Mouse (Mus musculus): ENCODE data around the gene Hoxb13. TPM values are rescaled to one million over a fixed set of nuclear protein-coding genes. Genes with fewer than 3 reads are reported as not detected.

The Hoxb13 gene
- total RNA-seq, 2 experiments from 2014 or later: not detected

DNA sequence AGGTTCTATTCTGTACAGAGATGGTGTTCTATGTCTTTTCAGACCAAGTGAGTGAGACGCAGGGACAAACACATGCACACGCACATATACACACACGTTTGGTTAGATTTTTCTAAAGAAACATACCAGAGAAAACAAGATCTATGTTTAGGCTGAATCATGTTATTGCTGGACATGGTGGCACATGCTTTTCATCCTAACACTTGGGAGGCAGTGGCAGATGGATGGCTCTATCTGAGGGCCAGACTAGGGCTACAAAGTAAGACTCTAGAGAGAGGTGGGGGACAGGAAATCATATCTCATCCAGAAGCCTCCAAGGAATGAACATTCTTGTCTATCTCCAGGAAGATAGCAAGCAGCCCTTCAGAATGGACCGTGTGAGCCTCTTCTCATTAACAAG, 13.1 kb upstream of the Hoxb13 start:
- no peak for DNase-seq (ENCODE audit: low spot score in 2 of 2)
- intact Hi-C loops (cut with DNase I): no loop called here

DNA sequence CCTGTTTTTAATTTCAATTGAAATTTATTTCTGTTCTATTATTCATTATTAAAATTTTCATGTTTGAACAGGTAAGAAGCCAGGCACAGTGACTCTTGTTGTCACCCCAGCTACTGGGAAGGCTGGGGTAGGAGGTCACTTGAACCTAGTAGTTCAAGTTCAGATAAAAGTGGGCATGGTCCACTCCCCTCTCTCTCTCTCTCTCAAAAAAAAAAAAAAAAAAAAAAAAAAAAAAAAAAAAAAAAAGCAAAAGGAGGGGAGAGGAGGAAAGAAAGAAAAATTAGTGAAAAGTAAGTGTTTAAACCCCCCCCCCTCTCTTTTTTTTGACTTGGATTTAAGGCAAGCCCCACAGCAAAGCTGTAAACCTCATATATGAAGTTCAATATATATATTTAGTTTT, 9.9 kb upstream of the Hoxb13 start:
- DNase-seq (ENCODE audit: low spot score in 2 of 2): no peak
- intact Hi-C loops (cut with DNase I): no loop called here

DNA sequence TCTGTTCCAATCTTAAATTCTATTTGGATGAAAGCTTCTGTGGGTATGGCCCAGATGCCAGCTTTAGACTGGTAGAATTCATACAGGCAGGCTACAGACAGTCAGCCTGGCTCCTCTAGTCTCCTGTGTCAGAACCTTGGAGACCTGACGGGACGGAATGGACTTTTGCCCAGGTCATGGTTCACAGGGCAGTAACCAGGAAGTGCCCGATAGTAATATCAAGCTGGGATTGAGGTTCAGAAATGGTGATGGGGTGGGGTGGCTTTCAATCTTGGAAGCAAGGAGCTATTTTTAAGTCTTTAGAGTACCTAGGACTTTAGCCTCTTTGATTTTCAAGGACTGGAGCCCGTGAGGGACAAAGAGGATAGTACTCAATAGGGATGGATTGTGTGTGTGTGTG, 6.8 kb upstream of the Hoxb13 start:
- intact Hi-C loops (cut with DNase I): no loop called here
- DNase-seq (ENCODE audit: low spot score in 2 of 2): no peak

DNA sequence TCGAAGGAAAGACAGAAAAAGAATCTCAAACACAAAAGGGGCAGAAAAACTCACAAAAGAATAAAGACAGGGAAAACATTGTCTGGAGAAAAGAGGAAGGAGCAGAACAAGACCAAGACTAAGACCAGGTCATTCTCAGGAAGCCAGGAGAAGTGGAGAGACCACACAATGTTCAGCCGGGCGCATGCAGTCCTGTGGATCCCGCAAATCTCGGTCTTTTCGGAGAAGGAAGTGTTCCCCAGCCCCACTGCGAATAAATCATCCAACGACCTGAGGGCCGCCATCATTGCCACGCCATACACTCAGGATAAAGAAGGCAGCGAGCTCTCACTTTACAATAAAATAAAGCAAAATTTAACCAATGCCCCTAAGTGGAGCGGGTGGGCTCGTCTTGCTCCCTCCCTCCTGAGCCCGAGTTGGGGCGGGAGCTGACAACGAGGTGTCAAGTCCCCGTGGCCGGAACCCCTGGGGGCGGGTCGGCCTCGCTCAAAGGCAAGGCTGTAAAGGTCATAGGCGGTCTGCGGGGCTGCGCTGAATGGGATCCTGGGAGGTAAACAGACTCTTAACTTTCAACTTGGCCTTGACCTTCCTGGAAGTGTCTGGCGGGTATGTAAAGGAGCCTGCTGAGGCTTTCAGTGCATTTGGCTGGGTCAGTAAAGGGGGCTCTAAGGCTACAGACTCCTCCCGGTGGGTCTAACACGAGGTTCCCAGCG, 4.2 kb upstream of the Hoxb13 start:
- DNase-seq (ENCODE audit: low spot score in 2 of 2): no peak
- intact Hi-C loops (cut with DNase I): loop anchor here (5.0 to 10.0 kb wide), 3 partner anchors 275 to 1038 kb away; partner anchors contain the start of gene B4galnt2

DNA sequence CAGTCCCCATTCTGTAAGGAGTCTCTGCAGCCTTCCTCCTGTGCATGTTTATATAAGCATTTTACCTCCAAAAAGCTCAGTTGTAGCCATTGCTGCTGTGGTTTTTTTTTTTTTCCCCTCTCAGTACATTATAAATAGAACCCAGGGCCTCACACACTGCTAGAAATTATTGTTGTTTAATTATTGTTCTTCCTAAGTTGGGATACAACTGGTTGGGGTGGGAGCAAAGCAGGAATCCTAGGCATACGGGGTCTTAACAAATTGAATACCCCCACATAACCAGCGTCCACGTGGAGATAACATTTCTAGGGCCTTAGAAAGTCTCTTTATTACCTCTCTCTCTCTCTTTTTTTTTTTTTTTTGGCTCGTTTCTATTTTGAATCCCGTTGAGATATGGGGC, 3.0 kb upstream of the Hoxb13 start:
- intact Hi-C loops (cut with DNase I): loop anchor here (5.0 to 10.0 kb wide), 3 partner anchors 276 to 1039 kb away; partner anchors contain the start of gene B4galnt2
- DNase-seq (ENCODE audit: low spot score in 2 of 2): no peak

DNA sequence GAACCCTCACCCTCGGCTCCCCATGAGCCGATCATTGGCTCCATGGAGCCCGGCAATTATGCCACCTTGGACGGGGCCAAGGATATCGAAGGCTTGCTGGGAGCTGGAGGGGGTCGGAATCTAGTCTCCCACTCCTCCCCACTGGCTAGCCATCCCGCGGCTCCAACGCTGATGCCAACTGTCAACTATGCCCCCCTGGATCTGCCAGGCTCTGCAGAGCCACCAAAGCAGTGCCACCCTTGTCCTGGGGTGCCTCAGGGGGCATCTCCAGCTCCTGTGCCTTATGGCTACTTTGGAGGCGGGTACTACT, 240 bp downstream of the Hoxb13 start:
- intact Hi-C loops (cut with DNase I): loop anchor here (5.0 to 10.0 kb wide), 3 partner anchors 280 to 1042 kb away; partner anchors contain the start of gene B4galnt2
- no peak for DNase-seq (ENCODE audit: low spot score in 2 of 2)

DNA sequence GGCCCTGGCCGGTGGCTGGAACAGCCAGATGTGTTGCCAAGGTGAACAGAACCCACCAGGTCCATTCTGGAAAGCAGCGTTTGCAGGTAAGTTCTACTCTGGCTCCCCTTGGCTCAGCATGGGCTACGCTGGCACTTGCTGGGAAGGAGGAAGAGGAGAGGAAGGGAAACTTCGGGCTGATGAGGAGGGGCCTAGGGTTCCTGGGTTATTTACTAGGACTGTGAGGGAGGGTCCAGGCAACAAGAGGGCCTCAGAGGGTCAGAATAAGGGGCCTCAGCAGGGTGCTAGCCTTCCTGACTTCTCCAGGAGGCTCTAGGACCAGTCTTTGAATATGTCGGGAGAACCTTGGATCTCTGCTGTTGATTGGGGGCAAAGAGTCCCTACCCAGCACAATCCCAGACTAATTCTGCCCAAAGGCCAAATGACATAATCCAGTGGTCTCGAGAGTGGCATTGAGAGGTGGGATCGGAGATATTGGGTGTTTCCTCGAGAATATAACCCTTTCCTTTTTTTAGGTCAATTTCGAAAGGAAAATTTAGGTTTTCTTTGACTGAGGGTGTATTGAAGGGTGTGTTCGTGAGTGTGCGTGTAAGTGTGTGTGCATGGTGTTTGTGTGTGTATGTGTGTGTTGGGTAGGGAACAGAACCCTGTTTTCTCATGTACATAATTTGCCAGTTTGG, 985 bp downstream of the Hoxb13 start:
- no peak for DNase-seq (ENCODE audit: low spot score in 2 of 2)
- intact Hi-C loops (cut with DNase I): loop anchor here (5.0 to 10.0 kb wide), 4 partner anchors 157 to 1043 kb away; partner anchors contain the start of genes B4galnt2 and Hoxb2

DNA sequence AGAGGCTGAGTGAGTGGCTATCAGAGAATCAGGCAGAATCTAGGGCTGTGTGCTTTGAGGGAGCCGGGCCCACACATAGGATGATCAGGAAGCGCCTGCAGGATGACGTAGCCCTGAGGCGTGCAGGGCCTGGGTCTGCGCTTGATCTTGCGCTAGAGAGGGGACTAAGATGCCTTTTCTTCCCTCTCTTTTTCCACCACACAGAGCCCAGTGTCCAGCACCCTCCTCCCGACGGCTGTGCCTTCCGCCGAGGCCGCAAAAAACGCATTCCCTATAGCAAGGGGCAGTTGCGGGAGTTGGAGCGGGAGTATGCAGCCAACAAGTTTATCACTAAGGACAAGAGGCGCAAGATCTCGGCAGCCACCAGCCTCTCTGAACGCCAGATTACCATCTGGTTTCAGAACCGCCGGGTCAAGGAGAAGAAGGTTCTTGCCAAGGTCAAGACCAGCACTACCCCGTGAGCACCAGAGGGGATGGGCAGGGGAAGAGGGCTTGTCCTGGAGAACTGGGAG, 1.7 kb downstream of the Hoxb13 start:
- DNase-seq (ENCODE audit: low spot score in 2 of 2): no peak
- intact Hi-C loops (cut with DNase I): loop anchor here (5.0 to 10.0 kb wide), 3 partner anchors 156 to 549 kb away; partner anchors contain the start of genes B4galnt2 and Hoxb2

DNA sequence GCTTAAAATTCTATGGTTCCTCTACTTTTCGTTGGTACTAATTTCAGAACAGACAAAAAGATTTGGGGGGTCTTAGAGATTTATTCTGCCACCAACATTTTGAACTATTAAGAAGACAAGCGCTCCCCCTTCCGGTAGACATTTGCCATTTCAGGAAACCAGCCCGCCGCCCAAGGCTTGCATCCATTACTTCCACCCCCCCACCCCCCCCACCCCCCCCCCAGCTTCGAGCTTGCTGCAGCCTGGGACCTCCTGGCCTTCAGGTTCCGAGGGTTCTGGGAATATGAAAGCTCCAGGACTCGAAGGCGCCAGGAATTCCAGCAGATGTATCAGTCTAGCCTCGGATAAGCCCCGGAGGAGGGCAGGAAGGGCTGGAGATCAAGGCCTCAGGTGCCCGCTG, 4.5 kb downstream of the Hoxb13 start:
- no peak for DNase-seq (ENCODE audit: low spot score in 2 of 2)
- intact Hi-C loops (cut with DNase I): loop anchor here (5.0 to 10.0 kb wide), 3 partner anchors 154 to 546 kb away; partner anchors contain the start of genes B4galnt2 and Hoxb2

DNA sequence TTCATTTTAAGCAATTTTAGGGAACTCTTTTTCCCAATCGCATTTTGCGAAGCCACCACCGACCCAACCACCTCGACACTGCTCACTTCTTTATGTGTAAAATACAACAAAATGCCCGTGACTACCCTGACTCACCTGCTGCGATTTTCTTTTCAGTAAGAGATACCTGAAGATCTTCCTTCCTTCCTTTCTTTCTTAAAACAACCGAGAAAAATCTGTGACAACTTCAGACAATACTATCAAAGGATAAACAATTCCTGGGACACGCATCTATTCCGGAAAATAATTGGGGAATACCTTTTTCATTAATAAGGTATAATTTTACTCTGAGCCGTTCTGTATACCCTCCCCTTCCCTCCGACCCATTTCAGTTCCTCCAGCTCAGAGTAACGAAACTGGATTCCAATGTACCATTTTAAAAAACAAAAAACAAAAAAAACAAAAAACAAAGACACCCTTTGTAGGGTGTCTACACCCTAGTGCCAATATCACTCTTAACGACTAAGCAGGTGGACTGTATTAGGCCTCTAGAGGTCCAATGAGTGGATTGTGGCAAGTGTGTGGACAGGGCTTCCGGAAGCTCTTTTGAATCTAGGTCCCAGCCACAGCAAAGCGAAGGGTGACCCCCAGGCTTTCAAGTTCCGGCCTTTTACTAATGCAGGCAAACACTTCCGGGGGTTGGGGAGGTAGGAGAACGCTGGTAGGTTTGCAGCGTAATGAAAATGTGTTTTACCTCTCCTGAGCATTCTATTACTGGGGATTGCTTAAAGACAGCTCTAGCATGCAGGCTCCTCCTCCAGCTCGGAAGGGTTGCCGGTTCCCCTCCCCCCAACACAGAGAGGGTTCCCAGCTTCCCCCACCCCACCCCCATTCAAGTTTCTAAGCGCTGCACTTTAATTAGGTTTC, 5.3 kb downstream of the Hoxb13 start:
- no peak for DNase-seq (ENCODE audit: low spot score in 2 of 2)
- intact Hi-C loops (cut with DNase I): loop anchor here (5.0 to 10.0 kb wide), 6 partner anchors 68 to 545 kb away; partner anchors contain the start of genes B4galnt2, Hoxb2 and Igf2bp1

DNA sequence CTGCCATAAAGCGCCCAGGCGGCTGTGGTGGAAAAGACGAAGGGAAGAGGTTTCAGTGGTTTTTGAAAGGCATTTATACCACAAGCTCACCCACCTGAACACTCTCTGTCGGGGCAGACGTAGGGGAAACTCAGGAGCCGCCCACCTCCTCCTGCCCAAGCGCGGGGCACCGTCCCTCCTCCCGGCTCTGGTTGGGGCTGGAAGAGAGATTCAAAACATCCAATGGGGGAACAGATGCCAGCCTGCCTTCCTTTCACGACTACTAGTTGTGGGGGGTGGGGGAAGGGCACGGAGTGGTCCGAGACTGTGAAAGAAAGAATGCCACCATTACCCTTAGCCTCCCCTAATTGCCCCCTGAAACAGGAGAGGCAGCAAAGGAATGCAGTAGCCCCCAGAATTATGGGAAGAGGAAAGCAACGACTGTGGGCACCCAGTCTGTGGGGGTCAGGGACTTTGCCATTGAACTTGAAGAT, 6.1 kb downstream of the Hoxb13 start:
- intact Hi-C loops (cut with DNase I): loop anchor here (5.0 kb wide), 3 partner anchors 67 to 193 kb away; partner anchors contain the start of gene Igf2bp1
- DNase-seq (ENCODE audit: low spot score in 2 of 2): no peak

DNA sequence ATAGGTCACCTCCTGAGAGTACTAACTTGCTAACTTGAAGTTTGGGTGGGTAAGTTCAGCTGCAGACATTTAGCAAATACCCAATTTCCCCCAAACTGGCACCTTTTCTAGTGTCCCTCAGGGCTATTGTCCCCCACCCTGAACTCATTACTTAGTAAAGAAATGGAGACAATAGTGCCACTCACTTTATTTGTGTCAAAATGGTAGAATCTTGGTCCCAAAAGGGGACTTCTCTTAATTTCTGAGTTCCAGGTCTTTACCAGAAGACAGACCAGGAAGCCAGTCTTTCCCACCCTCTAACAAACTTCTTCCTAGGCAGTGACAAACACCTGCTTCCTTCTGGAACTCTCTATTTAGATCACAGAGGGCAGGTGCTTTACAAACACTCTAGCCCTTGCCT, 7.6 kb downstream of the Hoxb13 start:
- intact Hi-C loops (cut with DNase I): loop anchor here (5.0 kb wide), 3 partner anchors 66 to 194 kb away; partner anchors contain the start of gene Igf2bp1
- no peak for DNase-seq (ENCODE audit: low spot score in 2 of 2)

DNA sequence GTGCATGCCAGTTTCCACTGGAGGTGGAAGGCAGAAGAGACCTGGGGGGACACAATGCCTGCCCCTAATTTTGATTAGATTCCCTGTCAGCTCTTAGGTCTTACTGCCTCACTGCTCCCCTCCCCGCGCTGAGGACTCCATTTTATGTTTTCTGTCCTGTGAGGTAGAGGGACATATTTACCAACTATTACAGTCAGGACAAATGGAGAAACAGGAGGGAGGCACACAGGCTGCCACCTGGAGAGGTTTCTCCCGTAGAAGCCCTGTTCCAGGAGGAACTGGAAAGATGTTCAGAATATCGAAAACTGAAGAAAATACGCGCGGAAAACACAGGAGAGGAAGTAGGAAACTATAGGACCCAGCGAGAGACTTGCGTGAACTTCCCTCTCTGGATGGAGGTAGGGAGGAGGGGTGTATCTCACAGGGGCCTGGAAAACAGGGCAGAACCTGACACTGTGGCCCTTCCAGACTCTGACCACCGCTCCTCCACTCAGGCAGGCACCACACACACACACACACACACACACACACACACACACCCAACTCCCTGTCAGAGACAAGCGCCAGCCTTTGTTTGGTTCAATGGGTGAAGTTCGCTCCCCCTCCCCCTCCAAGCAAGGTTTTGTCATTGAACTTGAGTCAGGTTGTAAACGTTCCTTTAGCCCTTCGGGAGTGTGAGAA, 8.4 kb downstream of the Hoxb13 start:
- DNase-seq (ENCODE audit: low spot score in 2 of 2): no peak
- intact Hi-C loops (cut with DNase I): loop anchor here (5.0 kb wide), 3 partner anchors 65 to 195 kb away; partner anchors contain the start of gene Igf2bp1

DNA sequence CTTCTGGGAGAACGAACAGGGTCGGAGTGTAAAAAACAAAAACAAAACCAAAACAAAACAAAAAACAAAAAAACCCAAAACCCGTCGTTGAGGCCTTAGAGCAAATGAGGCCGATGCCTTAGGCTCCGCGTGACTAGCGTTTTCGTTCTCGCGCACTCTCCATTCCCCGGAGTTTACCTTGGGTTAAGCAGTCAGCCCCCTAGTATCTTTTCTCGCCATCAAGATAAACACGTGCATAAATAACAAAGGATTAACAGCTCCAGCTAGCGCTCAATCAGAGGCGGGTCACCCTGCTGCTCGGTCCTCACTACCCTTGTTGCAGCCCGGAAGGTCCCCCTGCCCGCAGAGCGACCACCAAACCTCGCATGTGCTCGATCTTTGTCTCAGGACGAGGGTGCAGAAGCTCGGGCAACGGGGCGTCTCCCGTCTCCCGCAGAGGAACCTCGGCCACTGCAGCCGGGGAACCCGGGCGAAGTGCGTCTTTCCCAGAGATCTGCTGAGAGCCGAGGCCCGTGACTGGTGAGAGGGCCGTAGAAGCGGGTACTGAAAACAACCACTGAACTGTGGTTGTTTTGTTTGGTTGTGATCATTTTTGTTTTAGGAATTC, 9.2 kb downstream of the Hoxb13 start:
- DNase-seq (ENCODE audit: low spot score in 2 of 2): no peak
- intact Hi-C loops (cut with DNase I): loop anchor here (5.0 kb wide), 3 partner anchors 64 to 196 kb away; partner anchors contain the start of gene Igf2bp1

DNA sequence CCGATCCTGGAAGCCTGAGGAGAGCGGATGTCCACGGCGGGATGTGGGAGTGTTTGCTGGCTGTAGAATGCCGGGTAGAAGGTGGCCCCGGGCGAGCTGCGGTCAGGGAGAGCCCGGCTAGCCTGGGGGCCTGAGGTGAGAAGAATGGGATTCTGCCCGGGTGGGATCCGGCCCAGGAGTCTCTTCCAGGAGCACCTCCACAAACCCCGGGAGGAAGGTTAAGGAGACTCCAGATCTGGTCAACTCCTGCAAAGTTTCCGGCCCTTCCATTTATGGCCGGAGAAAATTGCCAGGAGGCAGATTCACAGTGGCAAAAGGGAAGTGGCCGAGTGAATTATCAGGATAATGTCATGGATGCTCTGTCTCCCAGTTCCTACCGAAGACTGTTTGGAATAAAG, 9.7 kb downstream of the Hoxb13 start:
- intact Hi-C loops (cut with DNase I): loop anchor here (5.0 kb wide), 3 partner anchors 64 to 196 kb away; partner anchors contain the start of gene Igf2bp1
- no peak for DNase-seq (ENCODE audit: low spot score in 2 of 2)

DNA sequence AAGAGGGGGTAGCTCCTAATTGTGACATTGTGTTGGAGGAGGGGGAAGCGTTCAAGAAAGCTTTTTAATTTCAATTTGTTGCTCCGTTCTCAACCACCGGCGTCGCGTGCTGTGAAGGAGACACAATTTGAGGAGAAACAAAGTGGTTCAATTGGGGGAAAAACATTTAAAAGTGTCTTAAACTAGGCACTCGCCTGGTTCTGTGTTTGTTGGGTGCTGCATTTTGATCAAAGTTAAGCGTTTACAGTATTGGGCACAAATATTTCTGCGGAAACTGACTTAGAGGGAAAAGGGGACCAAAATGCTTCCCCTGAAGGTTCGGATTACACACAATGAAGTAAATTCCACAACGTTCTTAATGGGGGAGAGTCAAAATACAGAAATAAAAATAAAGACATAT, 10.2 kb downstream of the Hoxb13 start:
- no peak for DNase-seq (ENCODE audit: low spot score in 2 of 2)
- intact Hi-C loops (cut with DNase I): loop anchor here (5.0 kb wide), 3 partner anchors 63 to 197 kb away; partner anchors contain the start of gene Igf2bp1

DNA sequence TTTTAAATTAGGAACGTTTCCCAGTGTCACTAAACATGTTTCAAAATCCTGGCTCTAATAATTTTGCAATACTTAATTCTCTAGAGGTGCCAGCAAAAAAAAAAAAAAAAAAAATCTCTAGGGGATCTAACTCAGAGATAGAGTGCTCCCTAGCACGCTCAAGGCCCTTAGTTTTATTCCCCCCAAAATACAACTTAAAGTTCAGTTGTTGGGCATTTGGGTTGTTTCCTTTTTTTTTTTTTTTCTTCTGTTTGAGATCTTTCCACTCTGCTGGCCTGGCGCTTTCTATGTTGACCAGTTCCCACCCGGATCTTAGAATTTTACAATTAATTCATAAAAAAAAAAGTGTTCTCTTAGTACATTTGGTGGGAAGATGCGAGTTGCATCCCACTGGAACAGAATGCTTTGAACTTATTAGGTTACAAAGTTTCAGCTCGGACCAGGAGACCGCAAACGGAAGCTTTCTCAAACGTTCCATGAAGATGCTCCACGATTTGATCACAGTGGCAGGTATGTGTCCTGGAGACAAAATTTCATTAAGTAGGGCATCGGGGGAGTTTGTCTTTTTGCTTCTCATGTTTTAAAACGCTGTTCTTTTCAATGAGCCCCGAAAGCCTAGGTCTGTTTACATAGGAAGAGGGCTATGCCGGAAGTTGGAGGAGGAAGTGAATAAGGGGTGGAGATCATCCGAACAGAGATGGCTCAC, 11.5 kb downstream of the Hoxb13 start:
- no peak for DNase-seq (ENCODE audit: low spot score in 2 of 2)
- intact Hi-C loops (cut with DNase I): loop anchor here (5.0 kb wide), 1 partner anchor 47 kb away; no protein-coding TSS in a partner anchor
